Mouse (Mus musculus) brain, embryonic 14.5 days (tissue): ENCODE measurements around the gene Trim17. TPM values are rescaled to one million over a fixed set of nuclear protein-coding genes. Genes with fewer than 3 reads are reported as not detected.
A peak's percentile ranks its signal among the peaks of the same experiment; 100 is the strongest.

Source experiments
- DNase-seq: peaks from one replicate; pipeline ENCODE4 v3.0.0-alpha.2; 2011; ENCODE audit warnings: low read depth
- CTCF ChIP-seq: fragments of 200-500 bp; IDR thresholded peaks from 2 replicates; pipeline ENCODE4 v1.5.1; 2012; ENCODE audit warnings: inconsistent platforms, mild to moderate bottlenecking, moderate library complexity, borderline replicate concordance; ENCODE audit not compliant: insufficient read depth, insufficient read length; ENCODE audit errors: extremely low read depth
- POLR2A ChIP-seq: fragments of 200-500 bp; IDR thresholded peaks from 2 replicates; pipeline ENCODE4 v1.6.1; 2012; ENCODE audit warnings: mild to moderate bottlenecking, inconsistent platforms, borderline replicate concordance; ENCODE audit not compliant: poor library complexity, insufficient read depth, insufficient read length, severe bottlenecking; ENCODE audit errors: extremely low read depth
- polyA plus RNA-seq: library from polyadenylated mRNA; depleted of rRNA; stranded (reverse); fragments of >200 nt; gene quantifications from 2 replicates; pipeline ENCODE4 v1.2.3, GENCODE M21; 2012

Trim17 gene
- polyA plus RNA-seq, 1 experiment: 2.2 TPM

DNA sequence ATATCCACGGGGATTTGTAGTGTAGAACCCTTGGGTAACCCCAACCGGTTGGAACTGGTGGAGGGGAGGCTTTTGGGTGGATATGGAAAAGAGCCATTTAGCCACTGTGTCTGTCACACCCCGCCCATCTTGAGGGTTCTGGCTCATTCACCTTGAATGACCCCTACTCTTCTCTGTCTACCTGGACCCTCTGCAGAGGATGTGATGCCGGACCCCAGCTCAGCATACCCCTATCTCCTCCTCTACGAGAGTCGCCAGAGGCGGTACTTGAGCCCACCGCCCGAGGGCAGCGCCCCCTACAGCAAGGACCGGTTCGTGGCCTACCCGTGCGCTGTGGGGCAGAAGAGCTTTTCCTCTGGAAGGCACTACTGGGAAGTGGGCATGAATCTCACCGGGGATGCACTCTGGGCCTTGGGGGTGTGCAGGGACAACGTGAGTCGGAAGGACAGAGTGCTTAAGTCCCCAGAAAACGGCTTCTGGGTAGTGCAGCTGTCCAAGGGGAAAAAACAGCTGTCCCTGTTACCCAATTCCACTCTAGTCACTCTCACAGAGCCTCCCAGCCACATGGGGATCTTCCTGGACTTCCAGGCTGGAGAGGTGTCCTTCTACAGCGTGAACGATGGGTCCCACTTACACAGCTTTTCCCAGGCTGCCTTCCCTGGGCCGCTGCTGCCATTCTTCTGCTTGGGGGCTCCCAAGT is 16.5 kb downstream of the Trim17 start:
- TF ChIP-seq CTCF: no peak
- TF ChIP-seq POLR2A: no peak
- no peak for DNase-seq

DNA sequence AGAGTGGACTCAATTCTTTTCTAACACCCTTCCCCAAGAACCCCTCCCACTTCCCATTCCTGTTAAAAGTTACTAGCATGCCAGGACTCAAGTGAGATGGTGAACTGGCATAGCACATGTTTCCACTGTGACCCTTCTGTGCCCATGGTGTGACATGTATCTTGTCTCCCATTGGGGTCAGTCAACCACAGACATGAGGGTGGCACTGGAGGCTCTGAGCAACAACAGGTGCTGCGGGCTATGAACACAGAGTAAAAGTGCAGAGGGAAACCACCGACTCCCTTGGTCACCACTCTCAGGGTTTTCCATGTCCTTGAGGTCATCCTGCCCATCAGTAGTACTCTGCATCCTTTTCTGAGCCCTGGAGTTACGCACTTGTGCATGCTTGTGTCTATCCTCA is 17.3 kb downstream of the Trim17 start:
- no peak for DNase-seq
- TF ChIP-seq CTCF (no peak), POLR2A (no peak)

DNA sequence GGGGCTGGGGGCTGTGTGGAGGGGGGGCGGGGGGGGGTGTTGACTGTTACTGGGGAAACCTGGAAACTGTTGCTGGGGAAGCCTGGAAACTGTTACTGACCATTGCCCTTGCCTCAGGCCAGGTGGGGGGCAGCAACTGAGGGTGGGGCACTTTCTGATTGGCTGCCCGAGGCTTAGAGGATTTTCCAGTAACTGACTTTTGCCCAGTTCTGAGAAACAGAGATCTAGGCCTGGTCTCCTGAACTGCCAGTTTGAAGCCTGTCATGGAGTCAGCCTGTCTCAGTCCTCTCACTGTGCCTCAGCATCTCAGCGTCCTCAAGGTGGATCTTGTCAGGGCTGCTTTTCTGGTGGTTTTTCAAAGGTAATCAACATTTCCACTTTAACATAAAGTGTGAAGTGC is 19.9 kb downstream of the Trim17 start:
- DNase-seq: no peak

DNA sequence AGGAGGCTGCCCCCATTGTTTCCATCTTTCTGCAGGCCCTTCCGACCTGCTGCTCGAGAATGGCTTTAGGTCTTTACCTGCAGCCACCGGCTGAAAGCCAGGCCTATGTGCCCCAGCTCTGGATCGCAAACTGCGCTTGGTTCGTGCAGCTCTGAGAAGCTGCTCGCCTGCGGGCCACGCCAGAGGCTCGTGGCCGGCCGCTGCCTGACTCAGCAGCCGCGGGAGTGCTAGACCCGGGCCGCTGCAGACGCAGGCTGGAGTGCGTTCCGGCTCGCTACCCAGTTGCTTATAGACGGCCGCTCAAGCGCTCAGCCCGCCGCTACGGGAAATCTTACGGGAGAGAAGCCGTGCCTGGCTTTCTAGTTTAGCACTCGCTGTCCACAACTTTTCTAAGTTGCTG is 22.7 kb downstream of the Trim17 start:
- no peak for DNase-seq
- no peak for TF ChIP-seq CTCF
- TF ChIP-seq POLR2A: no peak

More for the DNA sequence above, 19.9 kb downstream of the Trim17 start:
- TF ChIP-seq CTCF (no peak), POLR2A (no peak)

DNA sequence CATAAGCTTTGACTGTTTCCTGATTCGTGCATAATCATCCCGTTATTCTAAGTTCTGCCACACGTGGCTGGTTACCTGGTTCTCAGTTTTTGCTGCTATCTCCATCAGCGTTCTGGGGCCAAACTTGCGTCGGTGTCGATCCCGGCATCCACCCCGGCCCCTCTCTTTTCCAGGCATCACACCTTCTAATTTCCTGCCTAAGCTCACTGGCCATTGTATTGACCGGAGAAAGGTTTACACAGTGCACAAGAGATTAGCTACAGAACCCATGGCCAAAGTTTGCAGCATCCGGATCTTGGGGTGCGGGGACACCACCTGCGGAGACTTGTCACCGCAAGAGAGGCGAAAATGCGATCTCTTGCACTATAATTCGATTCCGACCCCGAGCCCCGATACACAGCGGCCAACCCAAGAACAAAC is 23.1 kb downstream of the Trim17 start:
- no peak for TF ChIP-seq POLR2A
- TF ChIP-seq CTCF: no peak
- no peak for DNase-seq

DNA sequence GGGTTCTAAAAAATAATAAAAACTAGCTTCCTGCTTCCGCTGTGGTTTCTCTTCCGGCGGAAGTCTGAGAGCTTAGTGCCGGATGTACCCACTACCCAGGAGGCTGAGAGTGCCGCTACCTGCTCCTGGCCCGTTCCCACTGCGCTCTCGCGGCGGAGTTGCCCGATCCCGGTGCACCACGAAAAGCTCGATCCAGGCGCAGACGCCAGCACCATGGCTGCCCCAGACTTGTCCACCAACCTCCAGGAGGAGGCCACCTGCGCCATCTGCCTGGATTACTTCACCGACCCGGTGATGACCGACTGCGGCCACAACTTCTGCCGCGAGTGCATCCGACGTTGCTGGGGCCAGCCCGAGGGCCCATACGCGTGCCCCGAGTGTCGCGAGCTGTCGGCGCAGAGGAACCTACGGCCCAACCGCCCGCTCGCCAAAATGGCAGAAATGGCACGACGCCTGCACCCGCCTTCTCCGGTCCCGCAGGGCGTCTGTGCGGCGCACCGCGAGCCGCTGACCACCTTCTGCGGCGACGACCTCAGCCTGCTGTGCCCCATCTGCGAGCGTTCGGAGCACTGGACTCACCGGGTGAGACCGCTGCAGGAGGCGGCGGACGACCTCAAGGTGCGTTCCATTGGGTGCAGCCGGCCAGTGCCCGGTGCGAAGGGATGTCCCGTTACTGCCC is 23.7 kb downstream of the Trim17 start, which contains the start of gene Trim11:
TSS of gene Trim11 (plus strand) at position 67 of the 679 bp plus-strand sequence.
- peak; percentile 91 for DNase-seq
- TF ChIP-seq POLR2A: no peak
- TF ChIP-seq CTCF: no peak

DNA sequence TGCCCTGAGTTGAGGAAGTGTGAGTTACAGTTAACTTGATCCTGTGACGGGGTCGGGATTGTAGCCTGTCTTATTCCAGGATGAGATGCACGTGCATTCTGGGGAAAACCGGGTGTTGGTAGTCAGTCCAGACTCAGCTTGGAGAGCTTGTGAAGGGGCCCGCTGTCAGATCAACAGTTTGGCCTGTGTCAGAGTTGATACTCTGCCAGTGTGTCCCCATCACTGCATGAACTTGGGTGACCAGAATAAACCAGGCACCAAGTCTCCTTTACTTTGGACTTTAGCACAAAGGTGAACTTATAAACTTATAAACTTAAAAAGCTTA is 24.2 kb downstream of the Trim17 start:
- TF ChIP-seq POLR2A (no peak), CTCF (no peak)
- DNase-seq: no peak

DNA sequence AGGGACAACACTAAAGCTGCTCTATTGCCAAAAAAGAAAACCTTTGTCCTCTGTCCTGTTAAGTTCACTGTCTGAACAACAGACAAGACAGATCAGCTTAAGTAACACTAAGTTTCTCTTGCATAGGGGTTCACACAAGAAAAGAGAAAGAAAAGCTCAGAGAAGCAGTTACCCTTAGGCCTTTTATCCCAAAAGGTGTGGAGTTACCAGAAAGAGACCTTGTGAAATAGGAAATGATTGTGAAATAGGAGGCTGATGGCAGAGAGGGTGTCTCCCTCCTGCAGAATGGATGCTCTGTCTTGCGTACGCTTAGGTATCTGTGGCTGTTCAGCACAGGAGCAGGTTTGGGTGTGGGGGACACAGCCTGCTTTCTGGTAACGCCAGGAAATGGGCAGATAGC is 24.7 kb downstream of the Trim17 start:
- no peak for DNase-seq
- no peak for TF ChIP-seq CTCF

DNA sequence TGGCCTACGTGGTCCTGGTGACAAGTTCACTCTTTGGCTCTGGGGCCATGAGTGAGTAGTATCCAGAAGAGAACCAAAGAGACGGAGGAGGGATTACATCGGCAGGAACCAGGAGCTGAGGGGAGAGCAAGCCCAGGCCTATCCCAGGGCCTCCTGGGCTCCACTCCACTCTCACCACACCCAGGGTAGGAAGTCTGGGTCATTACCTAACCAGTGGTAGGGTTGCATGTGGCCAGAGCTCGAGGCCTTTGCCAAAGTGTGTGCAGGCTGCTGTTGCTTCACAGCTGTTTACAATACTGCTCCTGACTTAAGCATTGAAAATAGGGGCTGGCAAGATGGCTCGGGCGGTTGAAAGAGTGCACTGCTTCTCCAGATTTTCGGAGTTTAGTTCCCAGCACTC is 25.2 kb downstream of the Trim17 start:
- no peak for TF ChIP-seq CTCF
- no peak for TF ChIP-seq POLR2A
- no peak for DNase-seq

DNA sequence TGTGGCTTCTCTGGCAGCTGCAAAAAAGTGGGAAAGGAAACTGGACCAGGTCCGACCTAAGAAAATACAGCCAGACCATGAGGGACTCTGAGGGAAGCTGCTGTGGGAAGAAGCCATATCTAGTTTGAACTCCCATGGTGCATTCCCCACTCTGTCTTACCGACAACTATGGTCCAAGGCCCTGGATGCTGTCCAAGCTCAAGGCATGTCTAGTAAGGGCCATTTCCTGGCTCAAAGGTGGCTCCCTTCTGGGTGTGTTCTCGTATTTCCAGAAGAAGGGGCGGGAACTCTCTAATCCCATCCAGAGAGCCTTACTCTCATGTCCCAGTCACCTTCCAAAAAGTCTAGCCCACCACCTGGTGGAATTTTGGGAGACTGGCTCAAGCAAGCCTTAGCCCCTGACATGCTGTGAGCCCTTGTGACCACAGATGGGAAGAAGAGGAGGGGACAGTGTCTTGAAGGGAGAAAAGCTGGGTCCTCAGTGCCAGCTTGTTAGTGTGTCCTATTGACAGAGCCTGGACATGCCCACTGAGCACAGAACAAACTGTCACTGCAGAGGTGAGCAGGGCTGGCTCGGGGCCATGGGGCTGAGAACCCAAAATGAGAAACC is 26.0 kb downstream of the Trim17 start:
- TF ChIP-seq POLR2A: no peak
- no peak for TF ChIP-seq CTCF
- no peak for DNase-seq

DNA sequence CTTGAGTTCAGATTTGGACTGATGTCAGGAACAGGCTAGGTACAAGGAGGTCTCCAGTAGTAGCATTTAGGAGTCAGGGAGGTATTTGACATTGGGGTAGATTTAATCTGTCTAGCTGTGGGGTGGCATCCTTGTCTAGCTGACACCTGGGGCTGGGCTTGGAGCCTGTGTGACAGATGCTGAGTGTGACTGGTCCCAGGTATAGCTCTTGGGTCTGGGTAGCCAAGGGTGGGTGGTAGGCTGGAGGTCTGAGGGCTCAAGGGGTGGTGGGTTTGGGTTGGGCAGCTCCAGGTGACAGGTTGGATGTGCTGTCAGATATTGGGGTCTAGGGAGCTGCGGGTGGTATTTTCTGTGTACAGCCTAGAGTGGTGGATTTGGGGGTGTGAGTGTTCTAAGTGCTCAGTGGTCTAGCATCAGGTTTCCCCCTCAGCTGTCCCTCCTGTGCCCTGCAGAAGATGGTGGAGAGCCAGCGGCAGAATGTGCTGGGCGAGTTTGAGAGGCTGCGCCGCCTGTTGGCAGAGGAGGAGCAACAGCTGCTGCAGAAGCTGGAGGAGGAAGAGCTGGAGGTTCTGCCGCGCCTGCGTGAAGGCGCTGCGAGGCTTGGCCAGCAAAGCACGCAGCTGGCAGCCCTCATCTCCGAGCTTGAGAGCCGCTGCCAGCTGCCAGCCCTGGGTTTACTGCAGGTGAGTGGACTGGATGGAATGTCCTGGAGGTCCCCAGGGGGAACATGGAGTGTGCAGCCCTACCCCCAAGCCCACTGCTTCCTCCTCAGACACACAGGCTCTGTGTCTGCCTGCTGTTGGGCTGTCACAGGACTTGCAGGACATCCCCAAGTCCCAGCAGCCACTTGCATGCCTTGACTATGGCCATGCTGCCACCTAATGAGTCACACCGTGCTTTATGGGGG is 27.3 kb downstream of the Trim17 start:
- no peak for TF ChIP-seq POLR2A
- TF ChIP-seq CTCF: peak; percentile 52; the same call in 1 of the 2 replicates
- DNase-seq: peak; percentile 72
